Mouse (Mus musculus) kidney, adult 2 months (tissue): Measurements from ENCODE around the gene Zbtb25. TPM values are rescaled to one million over a fixed set of nuclear protein-coding genes. Genes with fewer than 3 reads are reported as not detected.

Experiments used
- DNase-seq: peaks from one replicate; pipeline ENCODE4 v3.0.0; 2021
- H3K27ac ChIP-seq: fragments of 200-500 bp; 2 replicates; pipeline ENCODE4 v1.5.1; 2012; ENCODE audit warnings: low read depth, low read length, control low read depth, inconsistent platforms; ENCODE audit not compliant: insufficient read depth
- H3K27me3 ChIP-seq: fragments of 200-500 bp; replicated peaks from 2 replicates; pipeline ENCODE4 v1.6.1; 2012; ENCODE audit warnings: mild to moderate bottlenecking, moderate library complexity, low read length, inconsistent platforms; ENCODE audit not compliant: control insufficient read depth, insufficient read depth
- H3K36me3 ChIP-seq: fragments of 200-500 bp; 2 replicates; pipeline ENCODE4 v1.6.1; 2012; ENCODE audit warnings: mild to moderate bottlenecking, moderate library complexity, low read length, inconsistent platforms; ENCODE audit not compliant: control insufficient read depth, insufficient read depth
- H3K4me1 ChIP-seq: fragments of 200-500 bp; 2 replicates; pipeline ENCODE4 v1.6.1; 2011; ENCODE audit warnings: low read length; ENCODE audit not compliant: control insufficient read depth, insufficient read depth
- H3K4me3 ChIP-seq: fragments of 200-500 bp; 2 replicates; pipeline ENCODE4 v1.5.1; 2011; ENCODE audit warnings: mild to moderate bottlenecking, low read depth, low read length, control low read depth; ENCODE audit not compliant: insufficient read depth
- CTCF ChIP-seq: fragments of 200-500 bp; conservative IDR thresholded peaks from 2 replicates; pipeline ENCODE4 v1.5.1; 2011; ENCODE audit warnings: low read depth, mild to moderate bottlenecking, control low read depth, low read length, moderate library complexity, mixed read lengths; ENCODE audit not compliant: insufficient read depth, insufficient read length
- POLR2A ChIP-seq: fragments of 200-500 bp; IDR thresholded peaks from one replicate; pipeline ENCODE4 v1.6.1; 2011; ENCODE audit warnings: low read depth, low read length, control low read depth
- WGBS: fragments of 180-500 bp; shearing (Covaris S2); methylation state at CpG from one replicate; pipeline ENCODE4 v1.1.7; 2018; 5-methylcytosine and 5-hydroxymethylcytosine counted together
- polyA plus RNA-seq: library from polyadenylated mRNA; depleted of rRNA; stranded (reverse); fragments of >200 nt; gene quantifications from 2 replicates; pipeline ENCODE4 v1.2.3, GENCODE M21; 2012; rRNA removed

Gene Zbtb25
- polyA plus RNA-seq = 4.9 and 5.9 TPM in 2 replicates

GRCm38 (mm10) chr12:76369206-76369977, at the start of gene Zbtb25:
Zbtb25 (minus strand) TSS chr12:76369602.
- TF ChIP-seq POLR2A (no peak), CTCF (no peak)
- peaks cover 21% of the 10 kb centered on the region; the same call in 1 of the 2 replicates for H3K4me1 ChIP-seq
- DNase-seq = peak; percentile 88

GRCm38 (mm10) chr12:76418346-76418745, 48.9 kb upstream of the Zbtb25 start:
- WGBS = 95% methylated on average over 5 of the region's 5 CpGs

More at GRCm38 (mm10) chr12:76369206-76369977, at the start of gene Zbtb25:
- no peaks in the 10 kb centered on the region for H3K27me3 ChIP-seq
- H3K27ac ChIP-seq = peak within 1 kb of the TSS; percentile 82
- peak within 1 kb of the TSS; percentile 78 for H3K4me3 ChIP-seq
- H3K36me3 ChIP-seq = no peaks in the 10 kb centered on the region
- WGBS = 1% methylated on average over 96 of the region's 96 CpGs

GRCm38 (mm10) chr12:76417433-76417854, 48.0 kb upstream of the Zbtb25 start, which contains the start of gene Ppp1r36:
Ppp1r36 (plus strand) TSS chr12:76417538.
- peak; percentile 43 for DNase-seq
- no peak for TF ChIP-seq POLR2A
- TF ChIP-seq CTCF = no peak
- Histone ChIP-seq H3K36me3 (no peaks in the 10 kb centered on the region), H3K27me3 (no peaks in the 10 kb centered on the region; the same call in 1 of the 2 replicates), H3K4me1 (0 out of 2 replicates have a peak, but pooled peaks cover 3% of the 10 kb centered on the region), H3K27ac (no peak within 1 kb of the TSS), H3K4me3 (peak within 1 kb of the TSS; percentile 61)
- WGBS = 4% methylated on average over 37 of the region's 37 CpGs

More at GRCm38 (mm10) chr12:76418346-76418745, 48.9 kb upstream of the Zbtb25 start:
- DNase-seq = no peak
- H3K36me3 ChIP-seq = no peaks in the 10 kb centered on the region
- no peak overlapping the region for H3K4me3 ChIP-seq
- H3K27me3 ChIP-seq = no peaks in the 10 kb centered on the region; the same call in 1 of the 2 replicates
- TF ChIP-seq POLR2A = no peak
- TF ChIP-seq CTCF = no peak
- no peak overlapping the region for H3K27ac ChIP-seq
- 0 out of 2 replicates have a peak, but pooled peaks cover 3% of the 10 kb centered on the region for H3K4me1 ChIP-seq

GRCm38 (mm10) chr12:76415383-76416010, 46.1 kb upstream of the Zbtb25 start:
- no peak for TF ChIP-seq CTCF
- no peak for TF ChIP-seq POLR2A
- no peak overlapping the region for H3K4me3 ChIP-seq
- H3K4me1 ChIP-seq = 0 out of 2 replicates have a peak, but pooled peaks cover 3% of the 10 kb centered on the region
- H3K27me3 ChIP-seq = no peaks in the 10 kb centered on the region; the same call in 1 of the 2 replicates
- H3K36me3 ChIP-seq = no peaks in the 10 kb centered on the region
- whole genome bisulfite sequencing = 85% methylated on average over 12 of the region's 12 CpGs
- DNase-seq = no peak
- no peak overlapping the region for H3K27ac ChIP-seq

GRCm38 (mm10) chr12:76409166-76409565, 39.8 kb upstream of the Zbtb25 start:
- Histone ChIP-seq H3K36me3 (no peaks in the 10 kb centered on the region), H3K4me1 (peaks cover 8% of the 10 kb centered on the region), H3K27me3 (no peaks in the 10 kb centered on the region), H3K27ac (no peak overlapping the region), H3K4me3 (no peak overlapping the region)
- no peak for DNase-seq
- TF ChIP-seq POLR2A (no peak), CTCF (no peak)
- WGBS = 65% methylated on average over 4 of the region's 4 CpGs

GRCm38 (mm10) chr12:76407184-76407583, 37.8 kb upstream of the Zbtb25 start:
- TF ChIP-seq CTCF (no peak), POLR2A (no peak)
- no peak for DNase-seq
- H3K4me1 ChIP-seq = peaks cover 8% of the 10 kb centered on the region
- no peak overlapping the region for H3K4me3 ChIP-seq
- no peaks in the 10 kb centered on the region for H3K36me3 ChIP-seq
- H3K27me3 ChIP-seq = no peaks in the 10 kb centered on the region
- H3K27ac ChIP-seq = no peak overlapping the region
- 80% methylated on average over 1 of the region's 1 CpGs for WGBS

- Histone ChIP-seq H3K4me1 (peaks cover 8% of the 10 kb centered on the region), H3K27me3 (no peaks in the 10 kb centered on the region), H3K4me3 (peak overlapping the region; percentile 9), H3K27ac (no peak overlapping the region), H3K36me3 (no peaks in the 10 kb centered on the region)
- TF ChIP-seq CTCF = no peak
- TF ChIP-seq POLR2A = no peak
- WGBS = 27% methylated on average over 23 of the region's 23 CpGs
- no peak for DNase-seq
Measured at GRCm38 (mm10) chr12:76405971-76406370, 36.6 kb upstream of the Zbtb25 start.
